Mouse (Mus musculus): ENCODE results near the gene Htr1f. TPM values are rescaled to one million over a fixed set of nuclear protein-coding genes. Genes with fewer than 3 reads are reported as not detected.

Gene Htr1f
- total RNA-seq, 1 experiment from 2014 or later: not detected

DNA sequence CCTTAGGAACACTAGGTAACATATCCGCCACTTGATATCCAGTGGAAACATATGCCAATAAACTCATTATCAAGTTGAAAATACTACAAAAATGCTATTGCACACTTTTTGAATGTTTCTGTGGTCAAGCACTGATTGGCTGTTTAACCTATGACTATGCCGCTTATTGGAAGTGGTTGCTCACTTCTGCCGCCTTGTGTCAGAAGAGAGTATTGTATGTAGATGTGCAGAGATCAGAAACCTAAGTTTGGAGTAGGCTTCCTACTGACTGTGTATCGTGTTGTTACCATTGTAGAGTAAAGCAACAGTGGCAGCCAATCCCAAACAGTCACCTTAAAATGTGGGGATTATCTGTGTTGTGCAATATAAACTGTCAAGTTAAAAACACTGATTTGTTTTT, 144.0 kb downstream of the Htr1f start:
- DNase-seq: peak; percentile 14

DNA sequence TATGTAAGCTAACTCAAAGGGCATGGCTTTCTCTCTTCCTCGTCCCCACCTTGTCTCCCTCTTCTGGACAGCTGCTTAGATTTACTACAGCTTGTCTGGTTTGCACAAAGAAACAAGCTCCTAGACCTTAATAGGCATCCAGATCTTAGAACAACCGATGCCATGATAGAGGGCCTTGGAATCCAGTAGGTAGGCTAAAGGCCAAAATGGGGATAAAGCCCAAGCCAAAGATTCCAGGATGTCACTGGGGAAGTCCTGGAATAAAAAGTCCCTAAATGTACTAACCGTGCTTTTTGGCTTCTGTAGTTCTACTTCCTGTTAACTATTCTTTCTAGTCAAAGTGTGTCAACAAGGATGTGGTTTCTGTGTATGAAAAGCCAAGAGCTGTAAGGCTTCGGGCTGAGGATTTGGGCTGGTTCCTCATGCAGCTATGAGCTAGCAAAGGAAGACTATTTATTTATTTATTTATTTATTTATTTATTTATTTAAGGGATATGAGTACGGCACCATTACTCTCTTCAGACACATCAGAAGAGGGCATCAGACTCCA, 163.9 kb downstream of the Htr1f start:
- no peak for DNase-seq

DNA sequence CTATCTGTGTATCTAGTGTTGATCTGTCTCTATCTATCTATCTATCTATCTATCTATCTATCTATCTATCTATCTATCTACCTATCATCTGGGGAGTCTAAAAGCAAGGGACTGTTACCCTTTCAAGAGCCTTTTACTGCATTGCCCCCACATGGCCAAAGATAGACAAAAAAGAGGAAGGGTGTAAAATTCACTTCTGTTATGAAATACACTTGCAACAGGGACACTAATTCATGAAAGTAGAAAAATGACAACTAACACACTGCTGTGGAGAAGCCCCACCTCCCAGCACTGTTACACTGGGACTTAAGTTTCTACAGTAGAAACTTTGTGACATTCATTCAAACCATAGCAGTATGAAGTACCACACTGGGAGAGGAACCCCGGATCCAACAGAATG, 170.9 kb downstream of the Htr1f start:
- DNase-seq: no peak

DNA sequence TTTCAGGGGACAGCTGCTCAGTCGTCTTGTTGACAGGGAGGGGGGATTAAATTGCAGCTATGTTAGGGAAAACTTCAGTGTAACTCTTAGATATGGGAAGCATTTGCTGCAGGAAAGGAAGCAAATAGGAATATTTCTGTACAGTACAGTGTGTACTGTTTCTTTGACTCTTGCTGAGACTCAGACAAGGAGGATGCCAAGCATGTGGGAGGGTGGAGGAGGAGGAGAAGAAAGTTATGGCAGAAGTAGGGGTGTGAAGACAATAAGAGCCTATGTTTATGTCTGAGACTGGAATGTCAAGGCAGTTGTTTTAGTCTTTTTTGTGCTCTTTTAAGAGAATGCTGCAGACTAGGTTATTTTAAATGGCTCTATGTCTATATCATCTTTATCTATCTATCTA, 171.6 kb downstream of the Htr1f start:
- DNase-seq: no peak

- no peak for DNase-seq
These were observed 182.2 kb downstream of the Htr1f start for GRCm38 (mm10) chr16:64923500-64923899.

- no peak for DNase-seq
These were observed 196.9 kb downstream of the Htr1f start for GRCm38 (mm10) chr16:64908747-64909146.

- no peak for DNase-seq
These were observed 198.5 kb downstream of the Htr1f start for GRCm38 (mm10) chr16:64907112-64907511.

- DNase-seq: no peak
These were observed 202.3 kb downstream of the Htr1f start for GRCm38 (mm10) chr16:64903328-64903727.

DNA sequence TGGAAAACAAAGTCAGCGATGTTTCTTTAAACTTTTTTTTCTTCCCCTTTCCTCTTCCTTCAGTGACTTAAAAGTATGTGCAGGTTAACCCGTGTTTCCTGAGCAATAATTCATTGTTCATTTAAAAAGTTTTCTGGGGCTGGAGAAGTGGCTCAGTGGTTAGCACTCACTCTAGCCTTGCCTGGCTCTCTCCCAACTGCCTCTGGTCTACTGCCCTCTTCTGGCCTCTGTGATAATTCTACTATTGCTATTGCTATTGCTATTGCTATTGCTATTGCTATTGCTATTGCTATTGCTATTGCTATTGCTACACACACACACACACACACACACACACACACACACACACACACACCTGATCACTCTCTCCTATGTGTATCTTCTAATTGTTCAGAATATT, 206.6 kb downstream of the Htr1f start:
- peak; percentile 65 for DNase-seq

- no peak for DNase-seq
These were observed 216.2 kb downstream of the Htr1f start for GRCm38 (mm10) chr16:64889496-64889895.

DNA sequence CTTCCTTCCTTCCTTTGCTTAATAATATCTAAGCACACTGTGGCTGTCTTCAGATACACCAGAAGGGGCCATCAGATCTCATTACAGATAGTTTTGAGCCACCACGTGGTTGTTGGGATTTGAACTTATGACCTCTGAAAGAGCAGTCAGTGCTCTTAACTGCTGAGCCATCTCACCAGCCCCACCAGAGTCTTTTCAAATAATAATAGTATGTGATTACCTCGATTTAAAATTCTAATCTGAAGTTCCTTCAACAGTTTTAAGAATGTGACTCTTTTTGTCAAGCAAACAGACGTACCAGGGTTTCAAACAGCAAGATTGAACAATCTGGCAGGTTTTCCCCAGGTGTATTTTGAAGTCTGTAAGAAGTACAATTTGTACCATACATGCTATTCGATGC, 220.1 kb downstream of the Htr1f start:
- DNase-seq: no peak

- peak; percentile 70 for DNase-seq
These were observed 220.5 kb downstream of the Htr1f start for GRCm38 (mm10) chr16:64885142-64885541.

- DNase-seq: peak; percentile 83
These were observed 221.2 kb downstream of the Htr1f start for GRCm38 (mm10) chr16:64884420-64884838.

DNA sequence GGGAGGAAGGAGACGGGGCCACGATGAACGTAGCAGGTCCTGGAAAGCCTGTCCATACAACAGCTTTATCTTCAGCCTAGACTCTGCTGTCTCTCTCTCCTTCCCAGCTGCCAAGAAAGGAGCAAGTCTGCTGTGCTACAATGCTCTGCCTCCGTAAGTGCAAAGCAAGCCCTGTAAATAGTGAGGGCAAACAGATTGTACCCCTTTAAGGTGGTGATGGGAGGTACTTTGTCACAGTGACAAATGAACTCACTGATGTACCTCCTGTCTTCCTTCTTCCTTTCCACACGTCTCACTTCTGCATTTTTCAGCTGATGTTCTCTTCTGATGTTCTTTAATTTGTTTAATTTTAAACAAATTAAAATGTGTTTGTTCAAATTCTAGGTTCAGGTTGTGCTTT, 221.8 kb downstream of the Htr1f start:
- DNase-seq: peak; percentile 19

DNA sequence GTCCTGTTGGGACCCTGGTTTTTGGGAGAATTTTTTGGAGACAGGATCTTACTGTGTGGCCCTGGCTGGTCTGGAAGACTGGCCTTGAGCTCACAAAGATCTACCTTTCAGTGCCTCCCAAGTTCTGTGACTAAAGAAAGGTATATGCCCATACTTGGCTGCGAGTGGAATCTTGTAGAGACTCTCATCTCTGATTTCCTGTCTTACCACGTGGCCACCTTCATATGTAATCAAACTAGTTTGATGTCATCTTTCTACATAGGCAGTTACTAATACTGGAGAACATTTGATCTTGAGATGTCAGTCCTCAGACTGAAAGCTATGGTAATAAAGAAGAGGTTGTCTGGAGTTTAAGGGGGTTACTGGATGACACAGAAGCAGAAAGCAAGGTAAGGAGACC, 224.2 kb downstream of the Htr1f start:
- DNase-seq: no peak

- DNase-seq: no peak
These were observed 224.7 kb downstream of the Htr1f start for GRCm38 (mm10) chr16:64880986-64881385.

DNA sequence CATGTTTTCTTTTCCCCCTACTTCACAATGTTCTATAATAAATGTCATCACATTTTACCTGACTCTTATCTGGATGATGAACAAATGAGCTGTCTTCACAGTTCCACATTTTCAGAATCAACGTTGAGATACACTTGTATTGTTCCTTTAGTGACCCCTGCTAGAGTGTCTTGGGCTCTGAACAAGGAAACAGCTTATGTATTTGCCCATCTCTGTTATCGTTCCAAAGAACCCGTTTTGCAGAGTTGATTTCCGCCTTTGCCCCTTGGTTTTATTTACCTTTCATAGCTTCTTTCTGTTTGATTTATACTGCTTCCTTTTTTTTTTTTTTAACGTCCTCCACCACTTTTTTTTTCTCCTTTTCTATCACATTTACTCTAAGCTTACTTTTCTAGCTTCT, 225.9 kb downstream of the Htr1f start:
- no peak for DNase-seq

- no peak for DNase-seq
These were observed 227.0 kb downstream of the Htr1f start for GRCm38 (mm10) chr16:64878611-64879132.

DNA sequence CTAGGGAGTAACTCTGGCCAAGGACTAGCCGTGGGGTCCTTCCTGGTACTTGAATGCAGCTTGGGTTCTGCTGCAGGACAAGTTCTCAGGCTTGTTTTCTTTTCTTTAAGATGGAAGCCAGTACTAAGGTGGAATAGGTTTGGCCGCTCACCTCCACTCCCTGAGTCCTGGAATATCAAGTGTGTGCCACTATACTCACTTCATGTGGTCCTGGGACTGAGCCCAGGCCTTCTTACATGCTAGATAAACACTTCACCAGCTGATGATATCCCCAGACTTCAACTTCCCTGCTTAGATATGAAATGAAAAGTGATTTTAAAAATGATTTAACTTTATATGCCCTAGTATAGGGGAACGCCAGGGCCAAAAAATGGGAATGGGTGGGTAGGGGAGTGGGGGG, 228.3 kb downstream of the Htr1f start:
- no peak for DNase-seq

DNA sequence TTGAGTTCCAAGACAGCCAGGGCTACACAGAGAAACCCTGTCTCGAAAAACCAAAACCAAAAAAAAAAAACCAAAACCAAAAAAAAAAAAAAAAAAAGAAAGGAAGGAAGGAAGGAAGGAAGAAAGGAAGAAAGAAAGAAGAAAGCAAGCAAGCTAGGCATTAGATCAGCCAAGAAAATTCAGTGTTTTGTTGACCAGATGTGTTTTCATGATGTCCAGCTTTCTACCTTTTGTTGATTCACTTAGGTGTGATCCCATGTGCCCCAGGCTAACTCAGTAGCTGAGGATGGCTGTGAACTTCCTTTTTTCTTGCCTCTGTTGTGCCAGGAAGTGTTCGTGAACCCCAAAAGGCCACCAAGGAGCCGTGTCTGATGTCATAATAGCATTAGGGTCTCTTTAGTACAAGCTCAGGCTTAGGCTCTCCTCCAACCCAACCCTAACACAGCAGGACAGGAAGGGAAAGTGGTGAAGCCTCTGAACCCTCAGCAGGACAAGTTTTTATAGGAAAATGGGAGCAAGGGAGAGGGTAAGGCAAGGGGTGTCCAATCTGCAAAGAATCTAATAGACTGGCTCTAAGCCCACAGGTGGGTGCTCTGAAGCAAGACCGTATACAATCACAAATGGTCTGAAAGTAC, 228.9 kb downstream of the Htr1f start:
- DNase-seq: no peak

- no peak for DNase-seq
These were observed 229.8 kb downstream of the Htr1f start for GRCm38 (mm10) chr16:64875822-64876221.

GRCm38 (mm10) chr16:64875384-64875783, 230.3 kb downstream of the Htr1f start:
- no peak for DNase-seq

Data from adrenal gland, postnatal 14 days (tissue).